In the genomic region with DNA sequence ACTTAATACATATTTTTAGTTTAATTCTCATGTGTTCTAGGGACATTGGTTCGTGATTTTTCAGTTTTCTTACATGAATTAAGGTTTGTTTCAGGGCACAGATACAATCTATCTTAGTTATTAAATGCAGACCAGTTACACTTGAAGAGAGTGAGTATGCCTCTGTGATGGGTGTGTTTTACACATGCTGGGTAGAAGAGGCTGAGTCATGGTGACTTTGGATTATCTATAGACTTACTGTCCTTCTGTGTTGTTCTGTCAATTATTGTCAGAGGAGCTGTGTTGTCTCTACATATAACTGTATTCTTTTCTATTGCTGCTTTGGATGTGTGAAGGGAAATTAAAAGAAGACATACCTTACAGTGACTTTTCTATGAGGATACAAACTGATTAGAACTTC, we compare ENCODE assay signal across 27 mouse cellular contexts.
DNase-seq lines count a peak whose midpoint lies in the region; ATAC-seq and TF ChIP-seq lines count a peak whose summit lies in the region.
"Had no signal": no experiment of that assay in that cellular context is flagged by ENCODE, and none has a peak within 500 bp of the region (broad histone marks: within the 10 kb centered on the region; RNA-seq: fewer than 3 reads in every experiment).

No protein-coding gene starts in this region.

- WGBS in heart, embryonic 12.5 days: 94% methylated on average over 1 of the region's 1 CpGs
- WGBS in liver, embryonic 13.5 days (ENCODE audit: insufficient replicate concordance): 62% methylated on average over 1 of the region's 1 CpGs
- 62% methylated on average over 1 of the region's 1 CpGs for WGBS in liver, embryonic 16.5 days (ENCODE audit: insufficient replicate concordance)
- WGBS in neural tube, embryonic 15.5 days: 83% methylated on average over 1 of the region's 1 CpGs

- H3K27me3 ChIP-seq in heart, embryonic 12.5 days (replicated peaks): no peaks in the 10 kb centered on the region
- no peaks in the 10 kb centered on the region for H3K27me3 ChIP-seq in MEL (ENCODE audit: control insufficient read depth in 1 of 2, insufficient read depth in 2 of 2, low read length in 2 of 2)
- H3K27me3 ChIP-seq in liver, embryonic 13.5 days: no peaks in the 10 kb centered on the region
- H3K27me3 ChIP-seq in liver, embryonic 16.5 days (ENCODE audit: control insufficient read depth, insufficient read depth, low read depth, low read length): no peaks in the 10 kb centered on the region
- H3K27me3 ChIP-seq in neural tube, embryonic 15.5 days (replicated peaks): no peaks in the 10 kb centered on the region
- H3K27me3 ChIP-seq: CH12.LX; embryonic facial prominence, embryonic 13.5 days; forebrain, embryonic 12.5 days; forebrain, embryonic 15.5 days had no signal

- no peak for TF ChIP-seq CTCF in MEL (IDR thresholded peaks at IDR 0.05 in 2 of 3, conservative IDR thresholded peaks at IDR 0.05 in 1 of 3; ENCODE audit: control insufficient read depth in 1 of 3, insufficient read depth in 1 of 3, low read depth in 2 of 3, low read length in 3 of 3, poor library complexity in 1 of 3, severe bottlenecking in 1 of 3)

- ATAC-seq in heart, embryonic 12.5 days (ENCODE audit: insufficient number of reproducible peaks, low FRiP score): peak; percentile 89
- peak; percentile 86 for ATAC-seq in liver, embryonic 13.5 days (ENCODE audit: low read depth)
- ATAC-seq in liver, embryonic 16.5 days (ENCODE audit: low read depth): peak; percentile 78
- ATAC-seq in neural tube, embryonic 15.5 days (ENCODE audit: low FRiP score): no peak
- ATAC-seq: forebrain, embryonic 15.5 days; hindbrain, postnatal 0 days had no signal

- TF ChIP-seq RAD21 in MEL (IDR thresholded peaks at IDR 0.05; ENCODE audit: low read depth, low read length): no peak

- TF ChIP-seq EP300 in MEL (IDR thresholded peaks at IDR 0.05; ENCODE audit: low read depth in 1 of 2, low read length in 2 of 2): peak in 1 of 2 experiments; percentile 36; a peak in 2 of 4 replicates

- H3K9me3 ChIP-seq in heart, embryonic 12.5 days (replicated peaks): no peaks in the 10 kb centered on the region
- no peaks in the 10 kb centered on the region for H3K9me3 ChIP-seq in MEL (replicated peaks; ENCODE audit: insufficient read depth, low read length)
- H3K9me3 ChIP-seq in liver, embryonic 13.5 days (replicated peaks): no peaks in the 10 kb centered on the region
- H3K9me3 ChIP-seq in liver, embryonic 16.5 days (replicated peaks; ENCODE audit: control insufficient read depth, low read length): no peaks in the 10 kb centered on the region
- no peaks in the 10 kb centered on the region for H3K9me3 ChIP-seq in neural tube, embryonic 15.5 days (replicated peaks)
- H3K9me3 ChIP-seq: embryonic facial prominence, embryonic 13.5 days; forebrain, embryonic 15.5 days had no signal

- H3K79me2 ChIP-seq in MEL (ENCODE audit: control insufficient read depth, insufficient read depth, low read length, poor library complexity): no peaks in the 10 kb centered on the region

- H3K27ac ChIP-seq in heart, embryonic 12.5 days (ENCODE audit: poor library complexity, severe bottlenecking): no peak overlapping the region
- H3K27ac ChIP-seq in MEL (ENCODE audit: control insufficient read depth, low read depth, low read length): no peak overlapping the region
- H3K27ac ChIP-seq in liver, embryonic 13.5 days: no peak overlapping the region
- no peak overlapping the region for H3K27ac ChIP-seq in liver, embryonic 16.5 days (ENCODE audit: low read length)
- H3K27ac ChIP-seq in neural tube, embryonic 15.5 days (replicated peaks): no peak overlapping the region
- H3K27ac ChIP-seq: embryonic facial prominence, embryonic 10.5 days; embryonic facial prominence, embryonic 13.5 days; forebrain, embryonic 12.5 days; forebrain, embryonic 15.5 days; hindbrain, embryonic 14.5 days; hindbrain, postnatal 0 days had no signal

- no peak overlapping the region for H3K9ac ChIP-seq in heart, embryonic 12.5 days
- H3K9ac ChIP-seq in MEL (ENCODE audit: control insufficient read depth, low read depth, low read length, poor library complexity, severe bottlenecking): no peak overlapping the region
- no peak overlapping the region for H3K9ac ChIP-seq in liver, embryonic 13.5 days
- no peak overlapping the region for H3K9ac ChIP-seq in liver, embryonic 16.5 days (ENCODE audit: low read depth, low read length)
- H3K9ac ChIP-seq in neural tube, embryonic 15.5 days (replicated peaks): no peak overlapping the region
- H3K9ac ChIP-seq: embryonic facial prominence, embryonic 13.5 days; forebrain, embryonic 12.5 days; forebrain, embryonic 15.5 days; hindbrain, embryonic 14.5 days had no signal

- H3K4me1 ChIP-seq in heart, embryonic 12.5 days (replicated peaks): 0 out of 2 replicates have a peak, but pooled peaks cover 4% of the 10 kb centered on the region
- H3K4me1 ChIP-seq in MEL (ENCODE audit: control insufficient read depth in 1 of 2, insufficient read depth in 2 of 2, low read length in 2 of 2): peaks cover 0 to 2% of the 10 kb centered on the region in 2 experiments; a peak in 1 of 4 replicates
- no peaks in the 10 kb centered on the region for H3K4me1 ChIP-seq in liver, embryonic 13.5 days (replicated peaks)
- no peaks in the 10 kb centered on the region for H3K4me1 ChIP-seq in liver, embryonic 16.5 days (ENCODE audit: control insufficient read depth, low read depth, low read length)
- no peaks in the 10 kb centered on the region for H3K4me1 ChIP-seq in neural tube, embryonic 15.5 days
- H3K4me1 ChIP-seq: forebrain, embryonic 12.5 days; forebrain, embryonic 15.5 days had no signal

- H3K4me2 ChIP-seq in heart, embryonic 12.5 days: no peak overlapping the region
- H3K4me2 ChIP-seq in liver, embryonic 13.5 days: no peak overlapping the region
- H3K4me2 ChIP-seq in liver, embryonic 16.5 days (ENCODE audit: low read depth, low read length): no peak overlapping the region
- no peak overlapping the region for H3K4me2 ChIP-seq in neural tube, embryonic 15.5 days
- H3K4me2 ChIP-seq: embryonic facial prominence, embryonic 13.5 days; forebrain, embryonic 12.5 days; forebrain, embryonic 15.5 days; hindbrain, embryonic 14.5 days had no signal

- H3K4me3 ChIP-seq in heart, embryonic 12.5 days: no peak overlapping the region
- no peak overlapping the region for H3K4me3 ChIP-seq in MEL (ENCODE audit: control insufficient read depth in 1 of 2, insufficient read depth in 1 of 2, low read depth in 2 of 2, low read length in 2 of 2)
- no peak overlapping the region for H3K4me3 ChIP-seq in liver, embryonic 13.5 days (replicated peaks)
- no peak overlapping the region for H3K4me3 ChIP-seq in liver, embryonic 16.5 days (ENCODE audit: low read depth, low read length)
- no peak overlapping the region for H3K4me3 ChIP-seq in neural tube, embryonic 15.5 days (replicated peaks)
- H3K4me3 ChIP-seq: embryonic facial prominence, embryonic 10.5 days; embryonic facial prominence, embryonic 13.5 days; erythroblast, embryonic 14.5 days; forebrain, embryonic 12.5 days; forebrain, embryonic 15.5 days had no signal

- no peak for DNase-seq in heart, postnatal 25 days (ENCODE audit: low spot score)
- DNase-seq in MEL (ENCODE audit: low read depth, low spot score): peak; percentile 69
- DNase-seq in liver, embryonic 13.5 days: no peak
- DNase-seq in spleen, adult 18-20 months: no peak
- DNase-seq: adrenal gland, adult 2 months; adrenal gland, postnatal 14 days; B cell, adult 2 months; cerebellum, adult 11-12 months; cerebellum, adult 8-10 months; cerebellum, postnatal 10 days; cerebellum, postnatal 36 days; embryo, embryonic 11 days; gastrocnemius, postnatal 25 days; heart, adult 18-20 months; heart, postnatal 4 days had no signal

- H3K36me3 ChIP-seq in heart, embryonic 12.5 days: no peaks in the 10 kb centered on the region
- peaks cover 0 to 2% of the 10 kb centered on the region in 2 experiments; a peak in 1 of 4 replicates for H3K36me3 ChIP-seq in MEL (ENCODE audit: control insufficient read depth in 1 of 2, insufficient read depth in 2 of 2, low read length in 2 of 2)
- no peaks in the 10 kb centered on the region for H3K36me3 ChIP-seq in liver, embryonic 13.5 days
- H3K36me3 ChIP-seq in liver, embryonic 16.5 days (ENCODE audit: control insufficient read depth, insufficient read depth): no peaks in the 10 kb centered on the region
- H3K36me3 ChIP-seq in neural tube, embryonic 15.5 days: no peaks in the 10 kb centered on the region
- H3K36me3 ChIP-seq: embryonic facial prominence, embryonic 10.5 days; embryonic facial prominence, embryonic 13.5 days; forebrain, embryonic 12.5 days; forebrain, embryonic 15.5 days; G1E had no signal

- intact Hi-C loops in heart, postnatal 25 days (cut with DNase I): no loop called here

- TF ChIP-seq POLR2A in MEL (IDR thresholded peaks at IDR 0.05; ENCODE audit: control insufficient read depth in 1 of 2, insufficient read depth in 1 of 2, low read depth in 1 of 2, low read length in 2 of 2, poor library complexity in 1 of 2): no peak

TF ChIP-seq in MEL, 35 proteins besides CTCF, POLR2A, EP300 and RAD21:
- TF ChIP-seq GATA1 (IDR thresholded peaks at IDR 0.05; ENCODE audit: low read depth, low read length) (no peak), RCOR1 (IDR thresholded peaks at IDR 0.05; ENCODE audit: low read depth, low read length) (no peak), TCF12 (IDR thresholded peaks at IDR 0.05; ENCODE audit: low read depth, low read length) (0 out of 2 replicates have a peak, but pooled peaks have one; percentile 15), ETS1 (IDR thresholded peaks at IDR 0.05; ENCODE audit: low read depth, low read length) (0 out of 2 replicates have a peak, but pooled peaks have one; percentile 20), JUND (IDR thresholded peaks at IDR 0.05; ENCODE audit: low read depth, low read length) (no peak), GABPA (IDR thresholded peaks at IDR 0.05; ENCODE audit: low read depth, low read length) (peak; percentile 93), ZC3H11A (IDR thresholded peaks at IDR 0.05; ENCODE audit: low read depth, low read length) (no peak)
